Mouse (Mus musculus) stomach, embryonic 14.5 days (tissue): ENCODE results near the gene Gm8947. TPM values are rescaled to one million over a fixed set of nuclear protein-coding genes. Genes with fewer than 3 reads are reported as not detected.
"Not testable (repeated sequence)": the region's sequence is repeated elsewhere in the genome, so short reads cannot be mapped to it uniquely, and the experiment has no call there.

Experiments used
- ATAC-seq: fragments of 200-750 bp; cut with Nextera tagmentation; 2 replicates; pipeline ENCODE4 v1.8.0; 2017; ENCODE audit warnings: low read depth, moderate TSS enrichment; ENCODE audit not compliant: insufficient number of reproducible peaks, insufficient read depth, low FRiP score
- H3K27ac ChIP-seq: fragments of 300-500 bp; sonication (generic); 2 replicates; pipeline ENCODE4 v1.5.1; 2014; ENCODE audit warnings: mild to moderate bottlenecking, low read length, moderate library complexity, mixed read lengths
- H3K27me3 ChIP-seq: fragments of 300-500 bp; sonication (generic); 2 replicates; pipeline ENCODE4 v1.6.1; 2014; ENCODE audit warnings: low read length, control low read depth, mixed read lengths; ENCODE audit not compliant: control insufficient read depth, insufficient read depth
- H3K36me3 ChIP-seq: fragments of 300-500 bp; sonication (generic); 2 replicates; pipeline ENCODE4 v1.6.1; 2014; ENCODE audit warnings: mild to moderate bottlenecking, control low read depth, low read length, moderate library complexity, mixed read lengths; ENCODE audit not compliant: control insufficient read depth, insufficient read depth
- H3K4me1 ChIP-seq: fragments of 300-500 bp; sonication (generic); 2 replicates; pipeline ENCODE4 v1.6.1; 2014; ENCODE audit warnings: low read length, control low read depth, mixed read lengths; ENCODE audit not compliant: control insufficient read depth, insufficient read depth
- H3K4me2 ChIP-seq: fragments of 300-500 bp; sonication (generic); replicated peaks from 2 replicates; pipeline ENCODE4 v1.6.1; 2014; ENCODE audit warnings: low read depth, low read length, control low read depth
- H3K4me3 ChIP-seq: fragments of 300-500 bp; sonication (generic); 2 replicates; pipeline ENCODE4 v1.5.1; 2014; ENCODE audit warnings: low read depth, low read length, control low read depth
- H3K9ac ChIP-seq: fragments of 300-500 bp; sonication (generic); replicated peaks from 2 replicates; pipeline ENCODE4 v1.6.1; 2014; ENCODE audit warnings: low read depth, mild to moderate bottlenecking, control low read depth, low read length, moderate library complexity, mixed read lengths
- H3K9me3 ChIP-seq: fragments of 300-500 bp; sonication (generic); 2 replicates; pipeline ENCODE4 v1.6.1; 2016; ENCODE audit warnings: low read depth, low read length, control low read depth; ENCODE audit not compliant: control insufficient read depth
- WGBS: fragments of 180-500 bp; shearing (Covaris S2); extraction: QIAGEN DNeasy Blood & Tissue Kit; methylation state at CpG from one replicate; pipeline ENCODE4 v1.1.7; 2014; 5-methylcytosine and 5-hydroxymethylcytosine counted together
- polyA plus RNA-seq: library from polyadenylated mRNA; unstranded; fragments of >200 nt; fragmentation: Nextera tagmentation; extraction: Ambion mirVana; gene quantifications from 2 replicates; pipeline ENCODE4 v1.2.1, GENCODE M21; 2014

The Gm8947 gene
- polyA plus RNA-seq, 1 experiment from 2014 or later, result not detected

DNA sequence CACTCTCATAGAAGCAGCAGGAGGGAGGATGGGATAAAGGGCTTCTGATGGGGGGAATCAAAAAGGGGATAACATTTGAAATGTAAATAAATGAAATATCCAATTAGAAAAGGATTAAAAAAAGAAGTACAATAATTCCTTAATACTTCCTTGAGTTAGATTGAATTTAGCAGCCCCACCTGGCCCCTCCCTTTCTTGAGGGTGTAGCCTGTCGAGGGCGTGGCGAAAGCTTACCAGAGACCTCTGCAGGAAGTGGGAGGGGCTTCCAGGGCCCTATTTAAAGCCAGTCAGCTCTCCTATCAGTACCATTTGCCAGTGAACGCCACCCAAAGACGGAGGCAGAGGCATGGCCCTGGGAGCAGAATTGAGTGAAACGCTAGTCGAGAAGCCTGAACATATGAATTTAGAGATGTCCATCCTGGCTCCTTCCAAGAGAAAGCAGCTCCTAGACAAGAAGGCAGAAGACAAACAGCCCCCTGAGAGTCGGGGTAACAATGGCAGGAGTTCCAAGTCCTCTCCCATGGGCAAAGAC is 17.7 kb downstream of the Gm8947 start, which contains the start of gene Gm47996:
Gene Gm47996 (plus strand): TSS at position 308 of the 532 bp plus-strand sequence.
- not testable (repeated sequence) for H3K4me2 ChIP-seq
- 94% methylated on average over 4 of the region's 8 CpGs for WGBS

DNA sequence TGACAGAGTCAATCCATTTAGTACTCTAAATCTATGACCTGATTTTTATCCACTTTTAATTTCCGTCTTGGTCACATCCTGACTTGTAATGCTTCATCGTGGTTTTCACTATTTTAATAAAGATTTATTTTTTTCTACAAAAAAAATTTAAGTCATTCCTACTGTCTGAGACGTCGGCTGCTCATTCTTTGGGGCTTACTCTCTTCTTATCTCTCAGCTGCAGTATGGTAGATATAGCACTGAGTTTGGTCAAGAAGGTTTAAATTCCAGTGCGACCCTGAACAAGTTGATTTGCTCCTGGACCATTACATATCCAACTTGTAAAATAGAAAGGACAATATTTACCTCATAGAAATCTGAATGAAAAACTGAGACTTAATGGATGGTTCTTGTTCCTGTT is 19.5 kb downstream of the Gm8947 start:
- H3K4me2 ChIP-seq, H3K9me3 ChIP-seq, H3K27me3 ChIP-seq, H3K36me3 ChIP-seq, H3K4me1 ChIP-seq, H3K9ac ChIP-seq, H3K4me3 ChIP-seq, H3K27ac ChIP-seq, ATAC-seq: not testable (repeated sequence)
- WGBS, result 82% methylated on average over 5 of the region's 5 CpGs

More for the DNA sequence above, 17.7 kb downstream of the Gm8947 start, which contains the start of gene Gm47996:
- H3K9me3 ChIP-seq, H3K4me1 ChIP-seq, ATAC-seq, H3K9ac ChIP-seq, H3K27ac ChIP-seq, H3K4me3 ChIP-seq, H3K36me3 ChIP-seq, H3K27me3 ChIP-seq: not testable (repeated sequence)

DNA sequence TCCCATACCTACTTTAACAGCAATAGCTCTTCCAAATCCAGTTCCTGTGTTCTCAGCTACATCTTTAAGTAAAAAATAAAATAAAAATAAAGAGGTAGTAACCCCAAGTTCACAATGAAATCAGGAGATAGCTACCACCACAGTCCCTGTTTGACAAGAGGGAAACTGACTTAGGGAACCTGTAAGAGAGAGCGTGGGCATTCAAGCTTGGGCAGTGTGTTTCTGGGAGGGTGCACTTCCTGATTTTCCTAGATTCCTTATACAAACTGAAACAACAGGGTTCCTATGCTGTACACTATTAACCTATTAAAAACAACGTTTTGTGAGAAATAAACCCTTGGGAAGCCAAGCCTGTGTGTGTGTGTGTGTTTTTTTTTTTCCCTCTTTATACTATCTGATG is 22.7 kb downstream of the Gm8947 start:
- no peaks in the 10 kb centered on the region for H3K4me1 ChIP-seq
- H3K9ac ChIP-seq, result no peak overlapping the region
- no peaks in the 10 kb centered on the region for H3K36me3 ChIP-seq
- no peak overlapping the region for H3K4me3 ChIP-seq
- no peak for ATAC-seq
- no peaks in the 10 kb centered on the region for H3K27me3 ChIP-seq
- no peaks in the 10 kb centered on the region for H3K9me3 ChIP-seq
- H3K27ac ChIP-seq, result no peak overlapping the region
- H3K4me2 ChIP-seq, result no peak overlapping the region
- 69% methylated on average over 2 of the region's 2 CpGs for WGBS

DNA sequence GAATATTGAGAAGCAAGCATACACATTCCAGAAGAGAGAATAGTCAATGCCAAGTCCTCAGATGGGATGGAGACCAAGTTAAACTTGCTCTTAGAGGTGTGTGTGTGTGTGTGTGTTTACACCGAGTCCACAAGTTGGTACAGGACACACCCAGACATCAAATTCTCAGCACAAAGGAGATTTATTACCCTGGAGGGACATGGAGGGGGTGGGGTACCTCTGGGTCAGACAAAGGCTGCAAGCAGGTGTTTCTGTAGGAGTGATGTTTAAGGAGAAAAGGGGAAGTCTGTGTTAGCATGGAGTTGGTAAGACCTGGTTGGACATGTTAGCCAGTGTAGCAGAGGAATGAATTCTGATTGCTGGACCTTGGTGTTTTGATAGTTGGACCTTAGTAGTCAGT is 23.8 kb downstream of the Gm8947 start:
- WGBS, result 46% methylated on average over 1 of the region's 1 CpGs
- no peak overlapping the region for H3K9ac ChIP-seq
- no peak overlapping the region for H3K4me2 ChIP-seq
- H3K36me3 ChIP-seq, result no peaks in the 10 kb centered on the region
- H3K4me3 ChIP-seq, result no peak overlapping the region
- no peaks in the 10 kb centered on the region for H3K9me3 ChIP-seq
- H3K4me1 ChIP-seq, result no peaks in the 10 kb centered on the region
- peak; percentile 69; the same call in 1 of the 2 replicates for ATAC-seq
- H3K27me3 ChIP-seq, result no peaks in the 10 kb centered on the region
- H3K27ac ChIP-seq, result no peak overlapping the region

DNA sequence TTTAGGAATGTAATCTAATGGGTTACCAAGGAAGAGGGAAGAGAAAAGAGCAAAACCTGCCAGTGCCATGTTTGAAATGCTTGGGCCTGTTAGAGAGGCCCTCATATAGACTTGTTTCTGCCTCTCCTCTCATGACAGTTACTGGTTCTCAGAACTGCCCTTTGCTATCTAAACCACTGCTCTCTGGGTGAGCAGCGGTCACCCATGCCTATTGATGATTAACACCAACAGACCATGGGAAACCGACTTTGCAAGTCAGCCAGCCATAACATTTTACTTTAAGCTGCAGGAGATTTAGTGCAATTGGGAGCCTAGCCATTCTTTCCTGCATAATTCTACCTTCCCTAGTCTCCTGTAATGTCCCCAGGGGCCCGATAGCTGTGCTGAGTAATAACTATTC is 24.2 kb downstream of the Gm8947 start:
- 59% methylated on average over 3 of the region's 3 CpGs for WGBS
- H3K9ac ChIP-seq, result no peak overlapping the region
- ATAC-seq, result no peak

DNA sequence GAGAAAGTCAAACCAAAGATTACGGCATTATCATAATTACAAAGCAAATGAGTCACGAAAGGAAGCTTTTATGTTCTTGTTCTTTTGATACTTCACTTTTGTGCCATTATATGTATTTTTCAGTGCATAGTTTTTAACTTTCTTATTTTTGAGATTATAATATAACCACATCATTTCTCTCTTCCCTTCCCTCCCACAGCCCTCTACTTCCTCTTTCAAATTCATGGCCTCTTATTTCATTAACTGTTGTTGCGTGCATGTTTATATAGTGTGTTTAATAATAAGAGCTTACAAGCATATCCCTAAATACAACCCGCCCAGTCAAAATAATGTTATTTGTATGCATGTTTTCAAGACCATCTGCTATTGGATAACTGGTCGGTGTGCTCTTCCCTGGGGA is 26.9 kb downstream of the Gm8947 start:
- Histone ChIP-seq H3K27me3 (no peaks in the 10 kb centered on the region), H3K9ac (no peak overlapping the region), H3K36me3 (no peaks in the 10 kb centered on the region), H3K4me3 (no peak overlapping the region), H3K4me1 (no peaks in the 10 kb centered on the region), H3K9me3 (no peaks in the 10 kb centered on the region), H3K4me2 (no peak overlapping the region), H3K27ac (no peak overlapping the region)
- ATAC-seq, result no peak
- 90% methylated on average over 5 of the region's 5 CpGs for WGBS

More for the DNA sequence above, 24.2 kb downstream of the Gm8947 start:
- Histone ChIP-seq H3K27me3 (no peaks in the 10 kb centered on the region), H3K36me3 (no peaks in the 10 kb centered on the region), H3K9me3 (no peaks in the 10 kb centered on the region), H3K4me3 (no peak overlapping the region), H3K27ac (no peak overlapping the region), H3K4me2 (no peak overlapping the region), H3K4me1 (no peaks in the 10 kb centered on the region)

DNA sequence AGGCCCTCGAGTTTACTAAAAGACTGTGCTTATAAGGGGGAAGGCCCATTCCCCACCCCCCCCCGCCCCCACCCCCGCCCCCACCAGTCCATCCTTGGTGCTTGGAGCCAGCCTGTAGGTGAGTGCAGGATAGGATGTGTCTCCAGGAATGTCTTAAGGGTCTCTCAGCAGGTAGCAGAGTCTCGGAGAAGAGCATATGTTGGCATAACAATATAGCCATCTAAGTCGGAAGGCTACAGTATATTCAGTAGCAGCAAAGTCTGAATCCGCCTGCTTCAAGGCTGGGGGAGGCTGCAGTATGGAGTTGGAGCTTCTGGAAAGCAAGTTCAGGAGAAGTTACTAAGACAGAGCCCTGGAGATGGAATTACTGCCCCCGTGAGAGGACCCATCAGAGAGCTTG is 27.9 kb downstream of the Gm8947 start:
- H3K9me3 ChIP-seq, result no peaks in the 10 kb centered on the region
- no peaks in the 10 kb centered on the region for H3K4me1 ChIP-seq
- 69% methylated on average over 7 of the region's 7 CpGs for WGBS
- H3K4me3 ChIP-seq, result no peak overlapping the region
- no peak overlapping the region for H3K27ac ChIP-seq
- no peak overlapping the region for H3K4me2 ChIP-seq
- no peak overlapping the region for H3K9ac ChIP-seq
- ATAC-seq, result no peak
- H3K36me3 ChIP-seq, result no peaks in the 10 kb centered on the region
- H3K27me3 ChIP-seq, result no peaks in the 10 kb centered on the region

DNA sequence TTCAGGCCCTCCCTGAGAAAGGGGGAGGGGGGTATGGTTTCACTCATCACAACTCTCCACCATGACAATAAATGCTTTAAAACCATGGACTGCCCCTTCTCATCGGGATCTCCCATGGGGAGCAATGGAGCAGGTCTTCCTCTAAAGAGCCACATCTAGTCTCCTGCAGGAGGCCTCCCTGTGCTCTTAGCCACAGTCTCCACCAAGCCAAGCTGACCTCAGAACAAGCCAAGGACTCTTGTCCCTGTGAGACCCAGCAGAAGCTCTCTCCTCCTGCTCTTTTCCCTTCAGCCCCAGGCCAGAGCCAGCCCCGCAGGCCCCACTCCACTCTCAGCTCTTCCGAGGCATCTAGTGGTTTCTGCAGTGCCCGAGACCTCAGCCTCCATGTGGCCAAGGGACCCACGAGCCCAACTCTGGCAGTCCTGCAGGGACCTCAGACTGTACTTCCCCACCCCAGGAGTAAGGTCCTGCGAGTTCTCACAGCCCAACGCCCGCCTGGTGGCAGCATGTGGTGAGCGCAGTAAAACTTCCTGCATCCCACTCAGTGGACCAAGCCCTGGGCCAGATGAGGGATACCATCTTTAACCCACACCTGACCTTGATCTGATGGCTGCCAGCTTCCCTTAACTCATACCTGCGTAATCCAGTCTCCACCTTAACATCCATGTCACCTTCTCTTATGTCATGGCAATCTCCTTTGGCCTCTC is 30.5 kb downstream of the Gm8947 start:
- H3K4me2 ChIP-seq, result no peak overlapping the region
- no peaks in the 10 kb centered on the region for H3K27me3 ChIP-seq
- no peaks in the 10 kb centered on the region for H3K4me1 ChIP-seq
- H3K27ac ChIP-seq, result no peak overlapping the region
- H3K9me3 ChIP-seq, result no peaks in the 10 kb centered on the region
- 86% methylated on average over 10 of the region's 10 CpGs for WGBS
- no peak overlapping the region for H3K9ac ChIP-seq
- H3K36me3 ChIP-seq, result no peaks in the 10 kb centered on the region
- H3K4me3 ChIP-seq, result no peak overlapping the region
- ATAC-seq, result no peak

DNA sequence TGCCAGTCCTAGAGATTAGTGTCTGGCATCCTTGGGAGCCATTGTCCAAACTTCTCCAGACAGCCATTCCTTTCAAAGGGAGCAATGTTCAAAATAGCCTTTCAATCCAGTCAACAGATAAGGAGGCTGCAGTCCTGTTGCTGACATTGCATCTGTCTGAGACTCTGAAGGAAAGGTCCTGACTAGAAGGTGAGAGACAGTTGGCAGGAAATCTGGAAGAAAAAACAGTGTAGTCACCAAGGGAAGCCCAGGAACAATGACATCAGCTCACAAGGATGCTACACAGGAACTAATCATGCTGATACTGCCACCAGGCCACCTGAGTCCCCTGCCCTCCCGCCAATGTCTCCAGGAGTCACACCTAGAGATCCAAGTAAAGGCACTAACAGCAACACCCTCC is 31.2 kb downstream of the Gm8947 start:
- Histone ChIP-seq H3K4me1 (no peaks in the 10 kb centered on the region), H3K4me3 (no peak overlapping the region), H3K9me3 (no peaks in the 10 kb centered on the region), H3K9ac (no peak overlapping the region), H3K4me2 (no peak overlapping the region), H3K27ac (no peak overlapping the region), H3K27me3 (no peaks in the 10 kb centered on the region), H3K36me3 (no peaks in the 10 kb centered on the region)
- WGBS, result 53% methylated on average over 1 of the region's 1 CpGs
- ATAC-seq, result no peak
